ENCODE assay signal across 8 mouse cellular contexts in genomic region chr7:101450422-101451401, GRCm38 (mm10). TPM values are rescaled to one million over a fixed set of nuclear protein-coding genes. Genes with fewer than 3 reads are reported as not detected.
DNase-seq lines count a peak whose midpoint lies in the region; ATAC-seq and TF ChIP-seq lines count a peak whose summit lies in the region.

No protein-coding gene starts in this region.

- H3K27ac ChIP-seq in hindbrain, embryonic 14.5 days = no peak overlapping the region

- no peak for TF ChIP-seq CTCF in Patski (IDR thresholded peaks at IDR 0.05)

- in situ Hi-C loops in Patski (cut with MboI; ENCODE audit: low pct_unique_long_range_greater_than_20kb) = no loop called here

- H3K4me2 ChIP-seq in hindbrain, embryonic 14.5 days (replicated peaks) = peak overlapping the region; percentile 100

- no peaks in the 10 kb centered on the region for H3K9me3 ChIP-seq in hindbrain, embryonic 14.5 days (ENCODE audit: control insufficient read depth, low read length)

- ATAC-seq in Patski = peak; percentile 49
- ATAC-seq in hindbrain, embryonic 14.5 days (ENCODE audit: low FRiP score) = peak; percentile 72

- peak overlapping the region; percentile 67 for H3K9ac ChIP-seq in hindbrain, embryonic 14.5 days

- peaks cover 5% of the 10 kb centered on the region for H3K27me3 ChIP-seq in Patski
- H3K27me3 ChIP-seq in hindbrain, embryonic 14.5 days (ENCODE audit: control insufficient read depth, insufficient read depth, low read length) = peaks cover 19% of the 10 kb centered on the region

- 0 out of 2 replicates have a peak, but pooled peaks cover 8% of the 10 kb centered on the region for H3K4me1 ChIP-seq in hindbrain, embryonic 14.5 days (replicated peaks; ENCODE audit: control insufficient read depth, insufficient read depth, low read length)

- 0% methylated on average over 63 of the region's 68 CpGs for WGBS in hindbrain, embryonic 14.5 days

- CTCF ChIA-PET in Patski (lab: Charles Lee) = interaction anchor here (0.8 to 3.1 kb wide), 8 partner anchors 12 to 88 kb away, joined by 3 to 12 read pairs (median 4); no protein-coding TSS in a partner anchor

- POLR2A ChIA-PET in Patski (lab: Charles Lee) = no interaction called here

- peak overlapping the region; percentile 55 for H3K4me3 ChIP-seq in hindbrain, embryonic 14.5 days (replicated peaks; ENCODE audit: low read length)

- H3K36me3 ChIP-seq in hindbrain, embryonic 14.5 days (replicated peaks; ENCODE audit: control insufficient read depth, insufficient read depth) = no peaks in the 10 kb centered on the region

- no peak for DNase-seq in Patski (ENCODE audit: low read depth, low spot score)
- DNase-seq in cerebellum, postnatal 10 days = peak; percentile 95 to 98
- DNase-seq in frontal cortex, postnatal 25 days (ENCODE audit: low spot score in 2 of 2) = peak; percentile 89 to 92
- DNase-seq in hindbrain, embryonic 14.5 days (ENCODE audit: low spot score) = peak; percentile 90
- peak; percentile 94 to 98 for DNase-seq in layer of hippocampus, postnatal 25 days (ENCODE audit: extremely low spot score in 1 of 2, low spot score in 1 of 2)
- DNase-seq in lung, postnatal 25 days (ENCODE audit: low spot score) = peak; percentile 83
- DNase-seq in retina, adult 2 months (ENCODE audit: low read depth, low spot score) = peak; percentile 56
- peak; percentile 94 for DNase-seq in thymus, postnatal 4 days

RNA-seq across cellular contexts. Expression of gene Pde2a, which starts 29.2 kb away (rescaled TPM):
- polyA plus RNA-seq in Patski (2021) = 0.10 TPM
- polyA plus RNA-seq in hindbrain, embryonic 14.5 days (2014; fragmentation: Nextera tagmentation; extraction: Ambion mirVana) = 25.9 and 26.6 TPM in 2 replicates
- 100 to 1,000 TPM; 295 to 297 TPM for total RNA-seq in layer of hippocampus, postnatal 25 days (2021)

RNA-seq across cellular contexts. Expression of gene Gm45837, which starts 40.0 kb away (rescaled TPM):
- 0.78 TPM for polyA plus RNA-seq in Patski (2021)
- polyA plus RNA-seq in hindbrain, embryonic 14.5 days (2014; fragmentation: Nextera tagmentation; extraction: Ambion mirVana) = 1.3 TPM in 1 of 2 replicates, not detected in the other
- not detected for total RNA-seq in layer of hippocampus, postnatal 25 days (2021)

Comparison
In these comparisons a context has a peak if more than half of its experiments do, and no peak if none do; other contexts are left out.
1. RNA of gene Pde2a, which starts 29.2 kb away (polyA plus RNA-seq): 25.9 to 26.6 TPM in hindbrain, embryonic 14.5 days; 0.10 TPM in Patski (single experiment); every median in the first group is over 10 times any median in the second.